Mouse (Mus musculus) E14TG2a.4 (cell line): ENCODE measurements around the gene Muc3.

Source experiments
- CTCF ChIP-seq: conservative IDR thresholded peaks from 2 replicates; pipeline ENCODE4 v1.5.1; 2014; ENCODE audit warnings: low read length
- NANOG ChIP-seq: IDR thresholded peaks from 2 replicates; pipeline ENCODE4 v1.6.1; 2014; ENCODE audit warnings: borderline replicate concordance, low read length, mixed read lengths
- POU5F1 ChIP-seq: IDR thresholded peaks from 2 replicates; pipeline ENCODE4 v1.6.1; 2014; ENCODE audit warnings: low read length, borderline replicate concordance

DNA sequence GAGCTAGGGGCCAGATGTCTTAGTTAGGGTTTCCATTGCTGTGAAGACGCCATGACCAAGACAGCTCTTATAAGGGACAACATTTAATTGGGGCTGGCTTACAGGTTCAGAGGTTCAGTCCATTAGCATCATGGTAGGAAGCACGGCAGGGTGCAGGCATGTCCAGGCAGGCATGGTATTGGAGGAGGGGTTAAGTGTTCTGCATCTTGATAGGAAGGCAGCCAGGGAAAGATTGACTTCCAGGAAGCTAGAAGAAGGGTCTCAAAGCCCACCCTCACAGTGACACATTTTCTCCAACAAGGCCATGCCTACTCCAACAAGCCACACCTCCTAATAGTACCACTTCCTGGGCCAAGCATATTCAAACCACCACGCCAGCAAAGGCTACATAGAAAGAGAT is 63.4 kb downstream of the Muc3 start:
- TF ChIP-seq CTCF (no peak), NANOG (no peak), POU5F1 (no peak)
